ENCODE assay signal across 8 mouse cellular contexts in the genomic region with DNA sequence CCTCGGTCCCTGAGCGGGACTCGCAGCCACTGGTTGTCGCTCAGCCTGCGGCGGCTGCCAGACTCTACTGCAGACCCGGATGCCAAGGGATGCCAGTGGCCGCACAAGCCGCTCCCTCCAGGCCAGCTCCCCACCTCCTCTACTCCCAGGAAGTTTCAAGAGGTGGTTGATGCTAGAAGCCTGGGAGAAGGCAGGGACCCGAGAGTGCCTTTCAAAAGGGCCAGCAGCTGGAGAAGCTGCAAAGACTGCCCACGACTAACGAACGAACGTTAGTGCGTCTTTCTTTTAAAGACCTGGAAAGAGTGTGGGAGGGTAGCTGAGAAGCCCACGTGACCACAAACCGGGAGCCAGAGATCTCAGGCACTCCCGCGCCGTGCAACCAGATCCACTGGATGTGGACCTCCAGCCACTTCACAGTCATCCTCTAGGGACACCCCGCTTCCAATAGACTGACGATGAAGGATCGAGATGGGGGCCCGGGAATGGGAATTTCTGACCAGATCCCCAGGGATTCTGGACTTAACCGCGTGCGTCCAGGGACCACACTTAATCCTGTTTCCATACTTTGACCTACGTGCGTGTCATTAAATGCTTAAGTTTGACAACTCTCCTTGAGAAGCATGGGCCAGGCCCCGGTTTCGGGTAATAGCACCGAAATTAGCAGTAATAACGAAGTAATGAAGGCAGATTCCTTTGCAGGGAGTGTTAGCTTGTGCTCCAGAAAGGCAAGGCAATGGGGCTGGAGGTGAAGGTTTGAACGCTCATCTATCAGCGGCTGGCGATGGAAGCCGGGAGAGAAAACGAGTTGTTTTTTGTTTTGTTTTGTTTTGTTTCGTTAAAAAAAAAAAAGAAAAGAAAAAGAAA. TPM values are rescaled to one million over a fixed set of nuclear protein-coding genes. Genes with fewer than 3 reads are reported as not detected.
DNase-seq lines count a peak whose midpoint lies in the region; ATAC-seq lines count a peak whose summit lies in the region.

TSS of gene Esr2 (minus strand) at position 260 of the 864 bp plus-strand sequence.

- H3K36me3 ChIP-seq in forebrain, embryonic 11.5 days (ENCODE audit: control insufficient read depth, insufficient read depth, low read length), result no peaks in the 10 kb centered on the region
- H3K36me3 ChIP-seq in lung, embryonic 16.5 days (ENCODE audit: control insufficient read depth, insufficient read depth, low read length), result no peaks in the 10 kb centered on the region
- no peaks in the 10 kb centered on the region for H3K36me3 ChIP-seq in neural tube, embryonic 15.5 days

- ATAC-seq in forebrain, embryonic 11.5 days (replicated peaks; ENCODE audit: low FRiP score), result peak; percentile 77
- peak; percentile 83 for ATAC-seq in lung, embryonic 16.5 days (ENCODE audit: low read depth)
- ATAC-seq in neural tube, embryonic 15.5 days (ENCODE audit: low FRiP score), result 0 out of 2 replicates have a peak, but pooled peaks have one; percentile 69

- peak; percentile 12 to 31 for DNase-seq in left cerebral cortex, adult 18-20 months (ENCODE audit: low spot score in 2 of 2)
- DNase-seq in left cerebral cortex, adult 11 months (ENCODE audit: low spot score), result no peak
- peak; percentile 34 for DNase-seq in adrenal gland, postnatal 25 days
- peak; percentile 69 for DNase-seq in forebrain, embryonic 11.5 days (ENCODE audit: low spot score)
- DNase-seq in hindlimb bud, embryonic 11.5 days (ENCODE audit: extremely low spot score, low read depth, low spot score), result peak; percentile 28
- no peak for DNase-seq in urinary bladder, postnatal 4 days (ENCODE audit: low spot score in 2 of 2)

- peak within 1 kb of the TSS; percentile 39 for H3K4me3 ChIP-seq in forebrain, embryonic 11.5 days (ENCODE audit: low read depth, low read length)
- H3K4me3 ChIP-seq in lung, embryonic 16.5 days (ENCODE audit: low read length), result peak within 1 kb of the TSS; percentile 57
- H3K4me3 ChIP-seq in neural tube, embryonic 15.5 days (replicated peaks), result peak within 1 kb of the TSS; percentile 45

- H3K9me3 ChIP-seq in forebrain, embryonic 11.5 days (ENCODE audit: control insufficient read depth, low read length), result no peaks in the 10 kb centered on the region
- no peaks in the 10 kb centered on the region for H3K9me3 ChIP-seq in lung, embryonic 16.5 days (ENCODE audit: control insufficient read depth, low read length)
- H3K9me3 ChIP-seq in neural tube, embryonic 15.5 days (replicated peaks), result no peaks in the 10 kb centered on the region

- peak within 1 kb of the TSS; percentile 50 for H3K9ac ChIP-seq in forebrain, embryonic 11.5 days (ENCODE audit: low read length)
- H3K9ac ChIP-seq in lung, embryonic 16.5 days (ENCODE audit: low read length), result peak within 1 kb of the TSS; percentile 59
- peak within 1 kb of the TSS; percentile 34 for H3K9ac ChIP-seq in neural tube, embryonic 15.5 days (replicated peaks)

- H3K4me2 ChIP-seq in forebrain, embryonic 11.5 days (ENCODE audit: low read depth, low read length, severe bottlenecking), result peak within 1 kb of the TSS; percentile 91
- peak within 1 kb of the TSS; percentile 98 for H3K4me2 ChIP-seq in lung, embryonic 16.5 days (ENCODE audit: low read depth, low read length)
- H3K4me2 ChIP-seq in neural tube, embryonic 15.5 days, result peak within 1 kb of the TSS; percentile 94

- H3K27ac ChIP-seq in forebrain, embryonic 11.5 days (ENCODE audit: low read depth, low read length), result no peak within 1 kb of the TSS
- no peak within 1 kb of the TSS for H3K27ac ChIP-seq in lung, embryonic 16.5 days (ENCODE audit: low read length)
- H3K27ac ChIP-seq in neural tube, embryonic 15.5 days (replicated peaks), result no peak within 1 kb of the TSS

- WGBS in forebrain, embryonic 11.5 days, result under 1% methylated on average over 39 of the region's 39 CpGs
- under 1% methylated on average over 39 of the region's 39 CpGs for WGBS in lung, embryonic 16.5 days
- WGBS in neural tube, embryonic 15.5 days, result under 1% methylated on average over 39 of the region's 39 CpGs

- H3K4me1 ChIP-seq in forebrain, embryonic 11.5 days (replicated peaks; ENCODE audit: control insufficient read depth, insufficient read depth, low read length), result no peaks in the 10 kb centered on the region
- peaks cover 2% of the 10 kb centered on the region for H3K4me1 ChIP-seq in lung, embryonic 16.5 days (replicated peaks; ENCODE audit: control insufficient read depth, insufficient read depth, low read length)
- H3K4me1 ChIP-seq in neural tube, embryonic 15.5 days, result peaks cover 10% of the 10 kb centered on the region

- no peaks in the 10 kb centered on the region; the same call in 1 of the 2 replicates for H3K27me3 ChIP-seq in forebrain, embryonic 11.5 days (ENCODE audit: control insufficient read depth, insufficient read depth, low read length)
- H3K27me3 ChIP-seq in lung, embryonic 16.5 days (ENCODE audit: control insufficient read depth, insufficient read depth, low read depth, low read length), result no peaks in the 10 kb centered on the region
- 0 out of 2 replicates have a peak, but pooled peaks cover 3% of the 10 kb centered on the region for H3K27me3 ChIP-seq in neural tube, embryonic 15.5 days (replicated peaks)

RNA-seq across cellular contexts. Expression of gene Esr2, which starts in this region (rescaled TPM):
- under 1 TPM; 0.44 to 0.45 TPM for total RNA-seq in left cerebral cortex, adult 18-20 months (2021)
- not detected in 2 replicates for total RNA-seq in adrenal gland, postnatal 25 days (2021)
- polyA plus RNA-seq in forebrain, embryonic 11.5 days (2014; fragmentation: Nextera tagmentation; extraction: Ambion mirVana), result 0.05 and 0.31 TPM in 2 replicates
- polyA plus RNA-seq in lung, embryonic 16.5 days (2015; fragmentation: Nextera tagmentation; extraction: Ambion mirVana), result 0.28 and 0.46 TPM in 2 replicates
- polyA plus RNA-seq in neural tube, embryonic 15.5 days (2015; fragmentation: Nextera tagmentation; extraction: Ambion mirVana), result 0.11 and 0.17 TPM in 2 replicates

Comparison
In these comparisons a context has a peak if more than half of its experiments do, and no peak if none do; other contexts are left out.
1. Peak in DNase-seq in left cerebral cortex, adult 18-20 months; RNA of the gene not detected or under 1 TPM.
2. Peak in DNase-seq in adrenal gland, postnatal 25 days; RNA of the gene not detected or under 1 TPM.
3. Peak in DNase-seq, ATAC-seq, H3K4me3 ChIP-seq, H3K9ac ChIP-seq and H3K4me2 ChIP-seq in forebrain, embryonic 11.5 days; RNA of the gene not detected or under 1 TPM.
4. Peak in ATAC-seq, H3K4me3 ChIP-seq, H3K9ac ChIP-seq and H3K4me2 ChIP-seq in lung, embryonic 16.5 days; RNA of the gene not detected or under 1 TPM.
5. Peak in ATAC-seq, H3K4me3 ChIP-seq, H3K9ac ChIP-seq and H3K4me2 ChIP-seq in neural tube, embryonic 15.5 days; RNA of the gene not detected or under 1 TPM.